ENCODE assay signal across 13 mouse cellular contexts in genomic region chr2:21431182-21431581, GRCm38 (mm10).
"Had no signal": no experiment of that assay in that cellular context is flagged by ENCODE, and none has a peak within 500 bp of the region (broad histone marks: within the 10 kb centered on the region; RNA-seq: fewer than 3 reads in every experiment).

No protein-coding gene starts in this region.

- H3K27me3 ChIP-seq: liver, embryonic 15.5 days; neural tube, embryonic 13.5 days had no signal

- H3K9me3 ChIP-seq: limb, embryonic 10.5 days; liver, embryonic 15.5 days; neural tube, embryonic 13.5 days had no signal

- ATAC-seq: lung, postnatal 0 days had no signal

- DNase-seq: kidney, adult 9 months; kidney, postnatal 36 days; lung, adult 2 months; lung, postnatal 36 days; right cerebral cortex, adult 18-20 months; right cerebral cortex, postnatal 25 days; thymus, postnatal 36 days had no signal

- H3K9ac ChIP-seq: liver, embryonic 15.5 days; neural tube, embryonic 13.5 days had no signal

- H3K27ac ChIP-seq: kidney, postnatal 0 days; limb, embryonic 10.5 days; liver, embryonic 15.5 days; neural tube, embryonic 13.5 days had no signal

- H3K36me3 ChIP-seq: limb, embryonic 10.5 days; liver, embryonic 15.5 days; neural tube, embryonic 13.5 days had no signal

- H3K4me2 ChIP-seq: liver, embryonic 11.5 days; liver, embryonic 15.5 days; neural tube, embryonic 13.5 days had no signal

- H3K4me1 ChIP-seq: limb, embryonic 10.5 days; liver, embryonic 15.5 days; neural tube, embryonic 13.5 days had no signal

- H3K4me3 ChIP-seq: limb, embryonic 10.5 days; liver, embryonic 15.5 days; neural tube, embryonic 13.5 days had no signal
